Mouse (Mus musculus) thymus, adult 2 months (tissue): ENCODE measurements at regions not wholly inside any gene's neighbourhood (a gene's known extent, or its start where the extent isn't known, plus 50 kb on each side); places are given as distances from the start of the nearest gene placed in this dataset.

Experiments used
- DNase-seq: peaks from one replicate; pipeline ENCODE4 v3.0.0; 2021
- H3K27ac ChIP-seq: fragments of 200-500 bp; 2 replicates; pipeline ENCODE4 v1.5.1; 2012; ENCODE audit warnings: low read length, control low read depth; ENCODE audit not compliant: control insufficient read depth, insufficient read depth
- H3K27me3 ChIP-seq: fragments of 200-500 bp; 2 replicates; pipeline ENCODE4 v1.6.1; 2012; ENCODE audit warnings: mild to moderate bottlenecking, low read length, moderate library complexity, mixed read lengths; ENCODE audit not compliant: control insufficient read depth, insufficient read depth
- H3K36me3 ChIP-seq: fragments of 200-500 bp; 2 replicates; pipeline ENCODE4 v1.6.1; 2012; ENCODE audit warnings: mild to moderate bottlenecking, low read length, moderate library complexity; ENCODE audit not compliant: control insufficient read depth, insufficient read depth
- H3K4me1 ChIP-seq: fragments of 200-500 bp; replicated peaks from 2 replicates; pipeline ENCODE4 v1.6.1; 2012; ENCODE audit warnings: low read length; ENCODE audit not compliant: control insufficient read depth, insufficient read depth
- H3K4me3 ChIP-seq: fragments of 200-500 bp; 2 replicates; pipeline ENCODE4 v1.5.1; 2012; ENCODE audit warnings: mild to moderate bottlenecking, low read length, control low read depth, moderate library complexity; ENCODE audit not compliant: control insufficient read depth, insufficient read depth
- CTCF ChIP-seq: fragments of 200-500 bp; IDR thresholded peaks from 2 replicates; pipeline ENCODE4 v1.5.1; 2012; ENCODE audit warnings: mild to moderate bottlenecking, control low read depth, low read length, moderate library complexity, borderline replicate concordance; ENCODE audit not compliant: control insufficient read depth, poor library complexity, insufficient read depth; ENCODE audit errors: extremely low read depth
- POLR2A ChIP-seq: fragments of 200-500 bp; IDR thresholded peaks from 2 replicates; pipeline ENCODE4 v1.6.1; 2012; ENCODE audit warnings: mild to moderate bottlenecking, low read length, control low read depth, moderate library complexity; ENCODE audit not compliant: control insufficient read depth, poor library complexity, insufficient read depth; ENCODE audit errors: extremely low read depth
- WGBS: fragments of 180-500 bp; shearing (Covaris S2); methylation state at CpG from one replicate; pipeline ENCODE4 v1.1.7; 2018; 5-methylcytosine and 5-hydroxymethylcytosine counted together

DNA sequence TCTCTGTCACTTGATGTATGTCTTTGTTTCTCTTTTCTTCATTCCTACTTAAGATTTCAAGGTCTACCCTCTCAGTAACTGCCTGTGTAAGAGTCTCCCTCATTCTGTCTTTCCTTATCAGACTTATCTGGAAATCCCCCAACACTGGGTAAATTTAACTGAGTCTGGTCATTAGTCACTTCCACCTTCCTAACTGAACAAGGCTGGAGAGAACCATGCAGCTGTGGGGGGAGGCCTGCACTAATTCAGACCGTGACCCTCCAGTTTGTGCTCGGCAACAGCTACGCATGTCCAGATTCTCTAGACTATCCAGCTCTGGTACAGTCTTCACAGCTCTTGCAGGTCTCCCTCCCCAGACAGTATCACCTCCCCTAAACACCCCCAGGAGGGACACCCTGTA lies 103.3 kb downstream of the Prox1 start:
- H3K36me3 ChIP-seq, result no peaks in the 10 kb centered on the region
- WGBS, result 84% methylated on average over 3 of the region's 3 CpGs
- TF ChIP-seq POLR2A (no peak), CTCF (no peak)
- H3K27me3 ChIP-seq, result no peaks in the 10 kb centered on the region
- no peak overlapping the region for H3K4me3 ChIP-seq
- H3K27ac ChIP-seq, result no peak overlapping the region
- DNase-seq, result no peak
- H3K4me1 ChIP-seq, result no peaks in the 10 kb centered on the region

DNA sequence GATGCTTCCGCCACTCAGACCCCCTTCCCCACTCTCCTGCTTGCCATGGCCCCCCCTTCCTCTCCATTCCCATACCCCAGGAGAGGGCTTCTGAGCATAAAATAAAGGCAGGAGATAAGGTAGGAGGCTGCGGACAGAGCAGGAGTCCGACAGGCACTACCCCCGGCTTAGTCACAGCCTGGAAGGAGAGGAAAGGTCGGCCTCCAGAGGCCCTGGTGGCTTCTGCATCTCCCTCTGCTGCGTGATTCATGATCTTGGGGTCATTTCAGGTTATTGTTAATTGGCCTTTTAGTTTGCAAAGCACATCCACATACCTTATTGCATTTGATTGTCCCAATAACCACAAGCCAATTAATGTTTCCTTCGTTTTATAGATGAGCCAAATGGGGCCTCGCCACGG lies 104.1 kb downstream of the Prox1 start:
- TF ChIP-seq POLR2A, result no peak
- no peak for TF ChIP-seq CTCF
- Histone ChIP-seq H3K27ac (no peak overlapping the region), H3K4me3 (no peak overlapping the region), H3K27me3 (no peaks in the 10 kb centered on the region), H3K4me1 (no peaks in the 10 kb centered on the region), H3K36me3 (no peaks in the 10 kb centered on the region)
- WGBS, result 93% methylated on average over 9 of the region's 9 CpGs
- DNase-seq, result no peak

DNA sequence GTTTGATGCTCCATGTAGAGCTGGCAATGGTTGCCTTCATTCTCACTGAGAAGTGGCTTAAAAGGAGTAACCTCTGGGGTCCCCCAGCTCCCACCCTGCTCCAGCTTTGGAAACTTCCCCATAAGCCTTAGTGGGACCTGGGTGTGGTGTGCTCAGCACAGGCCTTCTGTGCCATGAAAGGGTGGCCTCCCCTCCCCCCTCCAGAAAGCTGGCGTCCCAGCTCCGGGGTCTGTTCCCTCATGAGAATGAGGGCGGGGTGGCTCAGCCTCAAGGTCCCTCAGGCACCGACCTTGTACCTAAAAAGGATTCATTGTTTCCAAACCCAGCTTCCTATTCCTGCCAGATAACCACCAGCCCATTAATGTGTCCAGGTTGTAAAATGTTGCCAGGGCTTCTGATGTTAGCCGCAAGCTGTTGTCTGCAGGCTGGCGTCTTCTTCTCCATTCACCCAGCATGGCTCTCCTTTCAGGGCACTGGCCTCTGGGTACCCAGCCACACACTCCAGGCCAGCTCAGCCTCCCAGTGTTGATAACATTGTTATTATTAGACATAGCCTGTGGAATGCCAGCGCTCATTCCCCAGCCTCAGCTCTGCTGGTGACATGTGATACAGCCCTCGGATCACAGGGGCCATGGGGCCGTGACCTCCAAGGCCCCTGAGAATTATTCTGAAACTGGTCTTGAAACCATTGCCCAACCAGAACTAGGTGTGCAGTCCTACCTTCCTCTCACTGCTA lies 108.8 kb downstream of the Prox1 start:
- TF ChIP-seq POLR2A (no peak), CTCF (no peak)
- no peak for DNase-seq
- no peaks in the 10 kb centered on the region for H3K36me3 ChIP-seq
- WGBS, result 81% methylated on average over 9 of the region's 9 CpGs
- H3K27ac ChIP-seq, result no peak overlapping the region
- no peak overlapping the region for H3K4me3 ChIP-seq
- H3K27me3 ChIP-seq, result no peaks in the 10 kb centered on the region
- H3K4me1 ChIP-seq, result no peaks in the 10 kb centered on the region

DNA sequence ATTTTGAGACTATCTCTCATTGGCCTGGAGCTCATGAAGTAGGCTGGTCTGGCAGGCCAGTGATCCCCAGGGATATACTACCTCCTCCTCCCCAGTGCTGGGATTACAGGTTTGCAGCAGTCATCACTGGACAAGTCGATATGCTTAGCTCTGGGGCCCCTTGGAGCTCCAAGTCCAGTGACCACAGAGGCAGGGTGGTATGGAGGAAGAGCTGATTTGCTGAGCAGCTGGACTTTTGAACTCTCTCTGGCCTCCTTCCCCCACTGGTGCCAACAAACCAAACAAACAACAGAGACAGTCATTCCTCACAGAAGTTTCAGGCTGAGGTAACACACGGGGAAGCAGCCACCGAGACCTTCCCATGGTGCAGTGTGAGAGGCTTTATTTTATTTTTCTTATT lies 111.5 kb downstream of the Prox1 start:
- Histone ChIP-seq H3K27ac (no peak overlapping the region), H3K36me3 (no peaks in the 10 kb centered on the region), H3K4me1 (no peaks in the 10 kb centered on the region), H3K4me3 (no peak overlapping the region), H3K27me3 (no peaks in the 10 kb centered on the region)
- TF ChIP-seq CTCF (no peak), POLR2A (no peak)
- no peak for DNase-seq
- 80% methylated on average over 3 of the region's 3 CpGs for WGBS

DNA sequence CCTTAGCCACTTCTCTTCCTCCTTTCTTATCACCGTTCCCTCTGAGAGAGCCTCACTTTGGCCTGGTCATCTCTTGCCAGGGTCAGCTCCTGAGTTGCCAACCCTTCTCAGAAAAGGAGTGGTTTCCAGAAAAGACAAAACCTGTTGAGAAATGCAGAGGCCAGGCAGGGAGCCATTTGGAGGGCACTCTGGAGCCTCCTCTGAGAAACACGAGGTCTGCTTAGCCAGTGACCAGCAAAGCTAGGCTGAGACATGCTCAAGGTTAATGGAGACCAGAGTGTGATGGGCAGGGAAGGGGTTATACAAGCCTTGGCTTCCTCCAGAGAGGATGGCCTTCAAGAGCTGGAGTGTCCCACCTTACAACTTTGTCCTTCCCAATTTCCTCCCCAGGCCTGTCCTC lies 113.6 kb downstream of the Prox1 start:
- DNase-seq, result no peak
- 83% methylated on average over 2 of the region's 2 CpGs for whole genome bisulfite sequencing

DNA sequence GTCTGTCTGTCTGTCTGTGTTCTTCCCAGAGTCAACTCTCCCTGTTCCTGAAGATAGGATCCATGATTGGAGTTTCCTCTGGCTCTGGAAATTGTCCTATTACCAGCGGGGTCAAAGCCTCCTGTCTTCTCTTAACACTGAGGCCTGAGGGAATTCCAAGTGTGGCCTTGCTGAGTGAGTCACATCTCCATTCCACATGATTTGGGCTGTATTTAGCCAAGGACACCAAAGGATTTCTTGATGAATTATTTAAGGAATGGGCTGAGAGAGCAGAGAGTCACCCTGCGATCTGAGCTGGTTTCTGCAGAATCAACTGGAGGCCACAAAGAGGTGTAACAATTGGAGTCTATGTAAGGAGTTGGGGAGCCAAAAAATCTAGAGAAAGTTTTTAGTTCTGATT lies 118.6 kb downstream of the Prox1 start:
- H3K27ac ChIP-seq, result no peak overlapping the region
- TF ChIP-seq CTCF (no peak), POLR2A (no peak)
- WGBS, result 96% methylated on average over 2 of the region's 2 CpGs

More for the DNA sequence above, 113.6 kb downstream of the Prox1 start:
- Histone ChIP-seq H3K27me3 (no peaks in the 10 kb centered on the region), H3K4me1 (no peaks in the 10 kb centered on the region), H3K36me3 (no peaks in the 10 kb centered on the region), H3K27ac (no peak overlapping the region), H3K4me3 (no peak overlapping the region)
- TF ChIP-seq POLR2A (no peak), CTCF (no peak)

DNA sequence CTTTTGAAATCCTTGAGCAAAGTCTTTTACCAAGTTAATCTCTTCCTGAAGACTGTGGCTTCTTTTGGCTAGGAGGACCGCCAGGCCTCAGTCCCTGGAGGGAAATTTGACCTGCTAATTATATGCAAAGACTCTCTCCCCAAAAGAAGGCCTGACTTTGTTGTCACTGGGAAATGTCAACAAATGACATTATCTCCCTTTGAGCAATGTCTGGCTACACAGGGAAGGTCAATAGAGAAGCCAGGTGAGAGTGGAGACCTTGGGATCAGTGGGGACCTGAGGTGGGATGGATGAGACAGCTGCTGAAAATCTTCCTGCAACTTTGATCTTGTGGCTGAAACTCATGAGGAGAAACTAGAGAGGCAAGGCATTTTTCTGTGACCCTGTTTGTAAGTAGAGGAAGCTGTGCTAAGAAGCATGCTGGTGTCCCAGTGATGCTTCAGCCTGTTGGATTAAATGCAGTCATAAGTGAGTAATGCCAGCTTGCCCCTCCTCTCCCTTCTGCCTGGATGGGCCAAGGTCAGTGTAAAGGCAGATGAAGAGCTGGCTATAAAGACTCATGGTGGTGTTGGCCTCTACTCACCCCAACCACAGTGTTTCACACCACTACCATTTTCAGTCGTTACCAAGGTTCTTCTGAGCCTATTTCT lies 121.9 kb downstream of the Prox1 start:
- TF ChIP-seq CTCF (no peak), POLR2A (no peak)
- no peaks in the 10 kb centered on the region for H3K27me3 ChIP-seq
- WGBS, result 78% methylated on average over 2 of the region's 2 CpGs
- no peak for DNase-seq
- H3K4me1 ChIP-seq, result no peaks in the 10 kb centered on the region
- H3K36me3 ChIP-seq, result no peaks in the 10 kb centered on the region
- H3K4me3 ChIP-seq, result no peak overlapping the region
- H3K27ac ChIP-seq, result no peak overlapping the region

More for the DNA sequence above, 118.6 kb downstream of the Prox1 start:
- no peaks in the 10 kb centered on the region for H3K36me3 ChIP-seq
- no peak overlapping the region for H3K4me3 ChIP-seq
- no peaks in the 10 kb centered on the region for H3K27me3 ChIP-seq
- H3K4me1 ChIP-seq, result no peaks in the 10 kb centered on the region
- no peak for DNase-seq

DNA sequence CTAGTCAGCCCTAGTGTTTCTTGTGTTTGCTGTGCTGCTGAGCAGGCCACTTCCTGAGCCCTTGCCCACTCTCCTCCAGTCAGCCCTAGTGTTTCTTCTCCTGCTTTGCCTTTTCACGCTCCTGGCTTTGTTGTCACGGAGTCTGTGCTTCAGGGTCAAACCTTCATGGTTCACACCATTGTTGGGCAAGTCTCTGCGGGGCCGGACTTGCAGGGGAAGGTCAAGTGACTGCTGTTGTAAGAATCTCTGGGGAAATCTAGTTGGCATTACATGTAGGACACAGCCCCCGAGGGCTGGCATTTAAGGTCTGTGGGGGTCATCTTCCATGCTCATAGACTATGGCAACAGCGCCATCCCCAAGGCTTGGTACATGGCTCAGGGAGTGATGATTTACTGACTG lies 123.3 kb downstream of the Prox1 start:
- H3K4me3 ChIP-seq, result no peak overlapping the region
- TF ChIP-seq POLR2A, result no peak

More for the DNA sequence above, 123.3 kb downstream of the Prox1 start:
- Histone ChIP-seq H3K27ac (no peak overlapping the region), H3K27me3 (no peaks in the 10 kb centered on the region), H3K4me1 (no peaks in the 10 kb centered on the region), H3K36me3 (no peaks in the 10 kb centered on the region)
- WGBS, result 90% methylated on average over 6 of the region's 6 CpGs
- DNase-seq, result no peak
